Mouse (Mus musculus) 3T3-L1 (cell line): ENCODE results near the gene Ccdc115.
A peak's percentile ranks its signal among the peaks of the same experiment; 100 is the strongest.

Source experiments
- DNase-seq: peaks from one replicate; pipeline ENCODE4 v3.0.0-alpha.2; 2015; ENCODE audit warnings: low read depth, low spot score

Ccdc115 gene

GRCm38 (mm10) chr1:34439215-34439960 is at the start of gene Ccdc115, which contains the start of gene Imp4:
Gene Ccdc115 (minus strand): TSS chr1:34439672.
Gene Imp4 (plus strand): TSS chr1:34439851.
- DNase-seq, result peak; percentile 99

DNA sequence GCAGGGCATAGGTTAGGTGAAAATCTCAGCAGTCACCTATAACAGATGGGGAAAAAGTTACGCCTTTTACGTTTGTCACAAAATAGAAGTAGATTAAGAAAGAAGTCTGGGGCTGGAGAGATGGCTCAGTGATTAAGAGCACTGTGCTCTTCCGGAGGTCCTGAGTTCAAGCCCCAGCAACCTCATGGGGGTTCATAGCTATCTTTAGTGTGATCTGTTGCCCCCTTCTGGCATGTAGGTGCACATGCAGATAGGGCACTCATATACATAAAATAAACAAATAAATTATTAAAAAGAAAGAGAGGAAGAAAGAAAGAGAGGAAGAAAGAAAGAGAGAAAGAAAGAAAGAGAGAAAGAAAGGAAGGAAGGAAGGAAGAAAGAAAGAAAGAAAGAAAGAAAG is 47.9 kb upstream of the Ccdc115 start:
- DNase-seq, result no peak

GRCm38 (mm10) chr1:34485461-34486188 is 46.2 kb upstream of the Ccdc115 start:
- DNase-seq, result no peak

DNA sequence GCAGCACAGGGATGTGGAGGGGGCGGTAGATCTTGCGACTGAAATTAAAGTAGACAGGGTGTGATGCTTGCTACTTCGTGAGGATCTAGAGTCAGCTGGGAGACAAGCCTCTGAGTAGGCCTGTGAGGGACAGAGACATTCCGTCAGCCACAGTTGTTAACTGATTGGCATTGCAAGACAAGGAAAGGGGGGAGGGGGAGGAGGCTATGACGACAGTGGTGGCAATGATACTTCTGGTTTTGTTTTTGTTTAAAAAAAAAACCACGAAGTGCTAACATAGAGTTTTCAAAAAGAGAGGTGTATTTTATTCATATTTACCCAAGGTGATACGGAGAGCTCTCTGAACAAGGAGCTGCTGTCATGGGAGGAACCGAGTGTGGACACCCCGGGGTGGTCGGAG is 45.0 kb upstream of the Ccdc115 start:
- no peak for DNase-seq

DNA sequence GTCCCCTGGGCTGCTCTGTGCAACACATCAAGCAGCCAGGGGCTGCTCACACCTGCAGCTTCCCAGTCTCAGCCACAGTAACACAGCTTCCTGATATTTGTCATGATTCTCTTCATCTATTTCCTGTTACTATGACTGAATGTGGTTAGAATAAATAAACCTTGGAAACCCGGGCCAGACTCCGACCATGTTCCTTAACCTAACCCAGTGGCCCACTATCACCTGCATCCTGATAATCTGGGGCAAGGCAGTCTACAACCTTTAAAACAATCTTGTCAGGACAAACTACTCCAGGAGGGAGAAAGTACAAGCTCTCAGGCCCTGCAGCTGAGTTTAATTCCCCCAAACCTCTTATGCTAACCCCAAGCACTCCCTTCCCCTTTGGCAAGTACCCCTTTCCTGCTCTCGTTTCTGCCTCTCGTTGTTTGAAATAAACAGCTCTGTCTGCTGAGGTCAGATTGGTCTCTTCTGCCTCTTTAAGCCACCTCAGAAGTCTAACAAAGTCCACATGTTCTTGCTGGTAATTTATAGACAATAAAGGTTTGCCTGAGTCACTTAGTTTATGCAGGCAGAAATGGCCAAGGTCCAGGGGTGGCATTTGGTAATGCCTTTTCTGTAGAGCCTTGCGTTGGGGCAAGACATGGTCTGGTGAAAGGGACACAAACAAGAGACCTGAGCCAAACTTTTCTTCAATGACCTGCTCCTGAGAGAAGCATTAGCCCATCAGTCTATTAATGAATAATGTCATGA is 42.6 kb upstream of the Ccdc115 start:
- no peak for DNase-seq

- no peak for DNase-seq
These were observed 41.3 kb upstream of the Ccdc115 start for GRCm38 (mm10) chr1:34480801-34481200.

DNA sequence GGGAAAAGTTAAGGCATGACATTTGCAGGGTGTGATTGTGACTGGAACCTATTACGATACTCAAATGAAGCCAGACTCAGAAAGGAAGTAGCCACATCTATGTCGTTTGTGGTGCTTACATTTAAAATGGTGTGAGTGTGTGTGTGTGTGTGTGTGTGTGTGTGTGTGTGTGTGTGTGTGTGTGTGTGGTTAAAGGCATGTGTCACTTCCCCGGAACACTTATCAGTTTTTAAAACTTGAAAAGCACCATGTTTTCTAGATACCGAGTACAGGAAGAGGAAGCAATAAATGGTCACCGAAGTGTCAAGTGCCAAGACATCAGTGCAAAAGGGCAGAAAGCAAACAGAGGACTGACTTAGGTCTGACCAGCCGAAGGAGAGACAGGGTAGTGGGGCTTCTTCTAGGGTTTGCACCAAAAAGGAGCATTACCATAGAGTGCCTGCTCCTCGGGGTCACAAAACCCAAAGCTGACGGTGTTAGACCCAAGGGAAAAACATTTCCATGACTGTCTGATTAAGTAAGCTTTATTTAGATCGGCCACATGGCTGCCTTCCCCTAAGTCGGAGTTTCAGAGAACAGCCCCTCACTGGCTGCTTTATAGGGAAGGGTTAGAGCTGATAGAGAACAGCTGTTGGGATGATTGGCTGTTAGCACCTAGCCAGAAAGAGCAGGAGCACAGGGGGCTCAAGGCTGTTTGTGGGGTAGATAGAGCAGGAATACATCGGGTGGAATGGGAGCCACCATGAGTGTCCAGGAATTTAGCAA is 39.6 kb upstream of the Ccdc115 start:
- DNase-seq, result no peak

GRCm38 (mm10) chr1:34472427-34473300 is 33.2 kb upstream of the Ccdc115 start:
- no peak for DNase-seq

- no peak for DNase-seq
These were observed 30.3 kb upstream of the Ccdc115 start for GRCm38 (mm10) chr1:34469801-34470200.

GRCm38 (mm10) chr1:34468500-34468899 is 29.0 kb upstream of the Ccdc115 start:
- no peak for DNase-seq

- DNase-seq, result no peak
These were observed 28.6 kb upstream of the Ccdc115 start for GRCm38 (mm10) chr1:34468051-34468450.

GRCm38 (mm10) chr1:34465445-34465844 is 26.0 kb upstream of the Ccdc115 start:
- DNase-seq, result no peak

- no peak for DNase-seq
These were observed 24.9 kb upstream of the Ccdc115 start for GRCm38 (mm10) chr1:34464310-34464817.

GRCm38 (mm10) chr1:34462766-34463165 is 23.3 kb upstream of the Ccdc115 start:
- peak; percentile 55 for DNase-seq

- DNase-seq, result no peak
These were observed 20.6 kb upstream of the Ccdc115 start for GRCm38 (mm10) chr1:34460061-34460441.

DNA sequence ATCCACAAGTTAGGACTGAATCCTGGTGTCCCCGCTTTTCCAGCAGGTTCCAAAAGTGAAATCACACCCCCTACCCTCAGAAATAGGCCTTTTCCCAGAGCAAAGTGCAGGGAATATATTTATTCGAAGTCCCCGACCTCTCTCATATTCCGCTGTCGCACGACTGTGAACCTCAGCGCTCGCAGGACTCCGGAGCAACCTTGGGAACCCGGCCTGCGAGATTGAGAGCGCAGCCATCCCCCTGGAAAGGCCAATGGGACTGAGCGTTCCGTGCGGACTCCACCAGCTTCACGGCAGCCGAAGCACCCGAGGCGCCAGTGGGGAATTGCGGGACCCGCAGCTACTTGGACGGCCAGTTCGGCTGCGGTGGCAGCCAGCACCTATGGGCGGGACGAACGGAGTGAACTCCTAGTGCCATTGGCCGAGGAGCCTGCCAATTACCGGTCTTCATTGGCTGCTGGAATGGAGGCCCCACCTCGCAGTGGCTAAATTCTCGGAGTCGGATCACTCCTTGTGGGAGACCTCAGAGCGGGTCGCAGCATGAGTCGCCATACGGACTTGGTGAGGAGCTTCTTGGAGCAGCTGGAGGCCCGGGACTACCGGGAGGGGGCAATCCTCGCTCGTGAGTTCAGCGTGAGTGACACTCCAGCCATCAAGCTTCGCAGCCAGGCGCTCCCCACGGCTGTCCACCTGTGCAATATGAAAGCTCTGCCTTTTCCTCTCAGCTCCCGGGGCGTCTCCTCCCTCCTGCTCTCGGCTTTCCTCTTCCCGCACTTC is 20.0 kb upstream of the Ccdc115 start, which contains the start of gene Ptpn18:
Gene Ptpn18 (plus strand): TSS at position 479 of the 777 bp plus-strand sequence.
- peak; percentile 39 for DNase-seq

DNA sequence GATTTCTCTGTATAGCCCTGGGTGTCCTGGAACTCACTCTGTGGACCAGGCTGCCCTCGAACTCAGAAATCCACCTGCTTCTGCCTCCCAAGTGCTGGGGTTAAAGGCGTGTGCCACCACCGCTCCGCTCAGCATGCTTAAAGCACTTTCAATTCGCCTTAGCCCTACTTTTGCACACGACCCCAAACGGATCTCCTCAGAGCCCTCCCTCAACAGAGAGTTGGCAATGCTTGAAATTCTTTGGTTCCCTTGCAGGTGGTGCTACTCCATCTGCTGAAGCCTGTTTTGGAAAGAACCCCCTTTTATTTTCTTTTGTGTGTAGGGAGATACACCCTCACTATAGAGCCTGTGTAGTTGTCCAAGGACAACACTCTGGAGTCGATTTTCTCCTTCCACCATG is 19.0 kb upstream of the Ccdc115 start:
- DNase-seq, result no peak

- no peak for DNase-seq
These were observed 3.7 kb upstream of the Ccdc115 start for GRCm38 (mm10) chr1:34443124-34443523.

DNA sequence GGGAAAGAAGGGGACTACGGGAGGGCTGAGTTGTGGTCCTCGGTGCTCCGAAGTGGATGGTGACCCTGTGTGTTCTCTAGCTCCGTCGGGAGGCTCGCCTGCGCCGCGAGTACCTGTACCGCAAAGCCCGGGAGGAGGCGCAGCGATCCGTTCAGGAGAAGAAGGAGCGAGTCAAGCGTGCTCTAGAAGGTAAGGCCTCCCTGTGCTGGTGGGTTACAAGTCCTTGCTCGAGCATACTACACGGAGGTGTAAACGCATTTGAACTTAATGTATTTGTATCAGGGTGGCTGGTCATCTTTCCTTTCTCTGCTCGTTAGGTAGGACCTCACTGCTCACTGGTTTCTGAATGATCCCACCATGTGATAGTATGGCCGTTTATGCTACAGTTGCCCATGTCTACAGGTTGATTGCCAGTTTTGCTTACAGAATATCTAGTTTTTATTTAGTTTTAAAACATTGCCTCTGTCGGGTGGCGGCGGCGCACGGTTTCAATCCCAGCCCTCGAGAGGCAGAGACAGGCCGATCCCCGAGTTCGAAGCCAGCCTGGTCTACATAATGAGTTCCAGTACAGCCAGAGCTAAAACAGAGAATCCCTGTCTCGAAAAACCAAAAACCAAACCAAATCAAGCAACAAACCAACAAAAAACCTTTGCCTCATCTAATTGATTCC is 624 bp upstream of the Ccdc115 start:
- DNase-seq, result no peak
